Mouse (Mus musculus) common myeloid progenitor, adult 5-6 weeks (primary cell): ENCODE measurements around the gene Ppp1r14b. TPM values are rescaled to one million over a fixed set of nuclear protein-coding genes. Genes with fewer than 3 reads are reported as not detected.

Source experiments
- ATAC-seq: replicated peaks from 2 replicates; pipeline ENCODE4 v1.8.0; 2016; ENCODE audit warnings: low read depth, mild to moderate bottlenecking, moderate TSS enrichment, inconsistent platforms; ENCODE audit not compliant: poor library complexity, severe bottlenecking
- total RNA-seq: library from RNA; stranded (forward); fragments of 200-1000, 187-1606 nt; gene quantifications from 2 replicates; pipeline ENCODE4 v1.2.3, GENCODE M21; 2017

The Ppp1r14b gene
- total RNA-seq, 1 experiment from 2014 or later = 184 TPM

GRCm38 (mm10) chr19:6972247-6972917 lies 2.4 kb upstream of the Ppp1r14b start:
- ATAC-seq = no peak

GRCm38 (mm10) chr19:6973581-6974190 lies 1.1 kb upstream of the Ppp1r14b start:
- no peak for ATAC-seq

GRCm38 (mm10) chr19:6975537-6976521 lies 1.1 kb downstream of the Ppp1r14b start, which contains the start of gene Plcb3:
Plcb3 (minus strand) TSS chr19:6976470.
- peak; percentile 16 for ATAC-seq

GRCm38 (mm10) chr19:6977759-6978638 lies 3.2 kb downstream of the Ppp1r14b start:
- no peak for ATAC-seq

GRCm38 (mm10) chr19:6978639-6978974 lies 3.8 kb downstream of the Ppp1r14b start:
- no peak for ATAC-seq

- no peak for ATAC-seq
Observed at GRCm38 (mm10) chr19:6979001-6979479, 4.3 kb downstream of the Ppp1r14b start.

- ATAC-seq = peak; percentile 79
Observed at GRCm38 (mm10) chr19:6979486-6980380, 5.0 kb downstream of the Ppp1r14b start.

- ATAC-seq = peak; percentile 53
Observed at GRCm38 (mm10) chr19:6980381-6981093, 5.8 kb downstream of the Ppp1r14b start, which contains the start of gene Fkbp2. Fkbp2 (minus strand) TSS chr19:6980501.

- ATAC-seq = no peak
Observed at GRCm38 (mm10) chr19:6981465-6981864, 6.7 kb downstream of the Ppp1r14b start.

GRCm38 (mm10) chr19:6983621-6984020 lies 8.9 kb downstream of the Ppp1r14b start:
- ATAC-seq = no peak

GRCm38 (mm10) chr19:6985300-6985699 lies 10.5 kb downstream of the Ppp1r14b start:
- ATAC-seq = no peak

GRCm38 (mm10) chr19:6985951-6986708 lies 11.4 kb downstream of the Ppp1r14b start:
- ATAC-seq = no peak

- peak; percentile 27 for ATAC-seq
Observed at GRCm38 (mm10) chr19:6987061-6987903, 12.5 kb downstream of the Ppp1r14b start, which contains the start of gene Vegfb. Vegfb (minus strand) TSS chr19:6987651.

GRCm38 (mm10) chr19:6987904-6988285 lies 13.1 kb downstream of the Ppp1r14b start:
- ATAC-seq = no peak

- ATAC-seq = no peak
Observed at GRCm38 (mm10) chr19:6989251-6989650, 14.5 kb downstream of the Ppp1r14b start.

- no peak for ATAC-seq
Observed at GRCm38 (mm10) chr19:6990712-6991111, 15.9 kb downstream of the Ppp1r14b start.
